Mouse (Mus musculus): ENCODE data around the gene Edil3. TPM values are rescaled to one million over a fixed set of nuclear protein-coding genes. Genes with fewer than 3 reads are reported as not detected.

Edil3 gene
- polyA plus RNA-seq, 1 experiment from 2014 or later = 11.3 TPM

GRCm38 (mm10) chr13:89335908-89336579 is 514.8 kb downstream of the Edil3 start:
- Histone ChIP-seq H3K4me1 (peaks cover 4% of the 10 kb centered on the region; the same call in 1 of the 2 replicates), H3K27me3 (ENCODE audit: poor library complexity, severe bottlenecking) (no peaks in the 10 kb centered on the region), H3K9me3 (no peaks in the 10 kb centered on the region), H3K4me3 (no peak overlapping the region), H3K27ac (no peak overlapping the region), H3K36me3 (replicated peaks) (no peaks in the 10 kb centered on the region)
- WGBS = 75% methylated on average over 7 of the region's 7 CpGs
- DNase-seq (ENCODE audit: extremely low spot score, low spot score) = no peak

GRCm38 (mm10) chr13:89339055-89339454 is 517.8 kb downstream of the Edil3 start:
- Histone ChIP-seq H3K36me3 (replicated peaks) (no peaks in the 10 kb centered on the region), H3K9me3 (no peaks in the 10 kb centered on the region), H3K27me3 (ENCODE audit: poor library complexity, severe bottlenecking) (no peaks in the 10 kb centered on the region), H3K4me3 (no peak overlapping the region), H3K27ac (no peak overlapping the region), H3K4me1 (peaks cover 4% of the 10 kb centered on the region; the same call in 1 of the 2 replicates)
- DNase-seq (ENCODE audit: extremely low spot score, low spot score) = no peak
- 80% methylated on average over 4 of the region's 4 CpGs for WGBS

- no peaks in the 10 kb centered on the region for H3K9me3 ChIP-seq
- peaks cover 4% of the 10 kb centered on the region; the same call in 1 of the 2 replicates for H3K4me1 ChIP-seq
- no peaks in the 10 kb centered on the region for H3K27me3 ChIP-seq (ENCODE audit: poor library complexity, severe bottlenecking)
- no peak overlapping the region for H3K4me3 ChIP-seq
- no peak for DNase-seq (ENCODE audit: extremely low spot score, low spot score)
- 85% methylated on average over 3 of the region's 3 CpGs for whole genome bisulfite sequencing
- H3K36me3 ChIP-seq (replicated peaks) = no peaks in the 10 kb centered on the region
- H3K27ac ChIP-seq = no peak overlapping the region
Observed at GRCm38 (mm10) chr13:89339776-89340175, 518.5 kb downstream of the Edil3 start.

- Histone ChIP-seq H3K9me3 (no peaks in the 10 kb centered on the region), H3K36me3 (replicated peaks) (no peaks in the 10 kb centered on the region), H3K27me3 (ENCODE audit: poor library complexity, severe bottlenecking) (no peaks in the 10 kb centered on the region), H3K27ac (no peak overlapping the region), H3K4me1 (no peaks in the 10 kb centered on the region), H3K4me3 (no peak overlapping the region)
- no peak for DNase-seq (ENCODE audit: extremely low spot score, low spot score)
- WGBS = 85% methylated on average over 3 of the region's 3 CpGs
Observed at GRCm38 (mm10) chr13:89355234-89355633, 534.0 kb downstream of the Edil3 start.

GRCm38 (mm10) chr13:89358407-89358806 is 537.1 kb downstream of the Edil3 start:
- H3K4me1 ChIP-seq = peaks cover 6% of the 10 kb centered on the region; the same call in 1 of the 2 replicates
- no peaks in the 10 kb centered on the region for H3K9me3 ChIP-seq
- no peak for DNase-seq (ENCODE audit: extremely low spot score, low spot score)
- H3K27me3 ChIP-seq (ENCODE audit: poor library complexity, severe bottlenecking) = no peaks in the 10 kb centered on the region
- H3K4me3 ChIP-seq = no peak overlapping the region
- no peaks in the 10 kb centered on the region for H3K36me3 ChIP-seq (replicated peaks)
- no peak overlapping the region for H3K27ac ChIP-seq

- Histone ChIP-seq H3K4me3 (no peak overlapping the region), H3K9me3 (no peaks in the 10 kb centered on the region), H3K36me3 (replicated peaks) (no peaks in the 10 kb centered on the region), H3K27me3 (ENCODE audit: poor library complexity, severe bottlenecking) (no peaks in the 10 kb centered on the region), H3K27ac (no peak overlapping the region), H3K4me1 (peaks cover 6% of the 10 kb centered on the region; the same call in 1 of the 2 replicates)
- DNase-seq (ENCODE audit: extremely low spot score, low spot score) = no peak
- 73% methylated on average over 4 of the region's 4 CpGs for WGBS
Observed at GRCm38 (mm10) chr13:89362274-89362673, 541.0 kb downstream of the Edil3 start.

- no peak for DNase-seq (ENCODE audit: extremely low spot score, low spot score)
- no peak overlapping the region for H3K4me3 ChIP-seq
- H3K4me1 ChIP-seq = no peaks in the 10 kb centered on the region
Observed at GRCm38 (mm10) chr13:89371253-89371652, 550.0 kb downstream of the Edil3 start.

GRCm38 (mm10) chr13:89371656-89372240 is 550.5 kb downstream of the Edil3 start:
- DNase-seq (ENCODE audit: extremely low spot score, low spot score) = no peak
- no peaks in the 10 kb centered on the region for H3K36me3 ChIP-seq (replicated peaks)
- H3K27ac ChIP-seq = no peak overlapping the region
- no peaks in the 10 kb centered on the region for H3K27me3 ChIP-seq (ENCODE audit: poor library complexity, severe bottlenecking)
- no peak overlapping the region for H3K4me3 ChIP-seq
- WGBS = 79% methylated on average over 5 of the region's 5 CpGs
- no peaks in the 10 kb centered on the region for H3K9me3 ChIP-seq
- H3K4me1 ChIP-seq = no peaks in the 10 kb centered on the region

More at GRCm38 (mm10) chr13:89371253-89371652, 550.0 kb downstream of the Edil3 start:
- Histone ChIP-seq H3K36me3 (replicated peaks) (no peaks in the 10 kb centered on the region), H3K27ac (no peak overlapping the region), H3K9me3 (no peaks in the 10 kb centered on the region), H3K27me3 (ENCODE audit: poor library complexity, severe bottlenecking) (no peaks in the 10 kb centered on the region)
